Mouse (Mus musculus): ENCODE measurements at regions not wholly inside any gene's neighbourhood (a gene's known extent, or its start where the extent isn't known, plus 50 kb on each side); places are given as distances from the start of the nearest gene placed in this dataset.
"Not testable (repeated sequence)": the region's sequence is repeated elsewhere in the genome, so short reads cannot be mapped to it uniquely, and the experiment has no call there.

DNA sequence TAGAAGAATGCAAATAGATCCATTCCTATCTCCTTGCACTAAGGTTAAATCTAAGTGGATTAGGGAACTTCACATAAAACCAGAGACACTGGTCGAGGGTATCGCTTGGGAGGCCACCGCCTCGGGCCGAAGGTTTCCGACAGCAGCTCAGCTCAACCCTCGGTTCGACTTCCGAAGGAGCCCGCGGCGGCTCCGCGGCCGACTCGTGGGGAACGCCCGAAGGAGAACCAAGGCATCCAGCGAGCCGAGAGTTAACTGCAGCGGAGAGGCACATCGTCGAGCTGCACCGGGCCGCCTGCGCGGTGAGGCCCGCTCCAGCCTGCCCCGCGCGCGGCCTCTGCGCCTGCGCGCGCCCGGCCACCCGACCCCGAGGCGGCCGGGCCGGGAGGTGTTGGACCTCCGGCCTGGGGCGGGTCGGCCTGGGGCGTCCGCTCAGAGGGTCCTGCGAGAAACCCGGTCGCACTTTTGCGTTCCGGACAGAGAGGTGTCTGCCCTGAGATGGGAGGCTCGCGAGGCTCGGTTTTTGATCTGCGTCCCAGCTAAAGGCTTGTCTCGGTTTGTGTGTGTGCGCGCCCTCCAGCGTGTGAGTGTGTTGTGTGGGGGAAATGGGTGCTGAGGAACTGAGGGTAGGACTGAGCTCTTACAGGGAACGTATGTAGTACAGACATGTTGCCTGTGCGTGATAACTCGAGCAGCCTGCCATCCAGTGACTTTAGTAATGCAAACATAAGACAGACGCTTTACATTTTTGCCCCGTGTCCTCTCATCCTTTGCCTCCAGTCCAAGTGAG lies 50.9 kb upstream of the Vmn2r9 start:
- ATAC-seq (ENCODE audit: low FRiP score, low read depth), result peak; percentile 99
- H3K4me1 ChIP-seq; H3K27ac ChIP-seq; H3K9me3 ChIP-seq; H3K27me3 ChIP-seq (replicated peaks); H3K9ac ChIP-seq; H3K36me3 ChIP-seq: not testable (repeated sequence)
- peak overlapping the region; percentile 50 for H3K4me2 ChIP-seq (replicated peaks)
- H3K4me3 ChIP-seq, result 0 out of 2 replicates have a peak overlapping the region, but pooled peaks have one; percentile 16
- WGBS, result 3% methylated on average over 39 of the region's 65 CpGs

Data from neural tube, embryonic 12.5 days (tissue).